Mouse (Mus musculus): ENCODE measurements at regions not wholly inside any gene's neighbourhood (a gene's known extent, or its start where the extent isn't known, plus 50 kb on each side); places are given as distances from the start of the nearest gene placed in this dataset.

DNA sequence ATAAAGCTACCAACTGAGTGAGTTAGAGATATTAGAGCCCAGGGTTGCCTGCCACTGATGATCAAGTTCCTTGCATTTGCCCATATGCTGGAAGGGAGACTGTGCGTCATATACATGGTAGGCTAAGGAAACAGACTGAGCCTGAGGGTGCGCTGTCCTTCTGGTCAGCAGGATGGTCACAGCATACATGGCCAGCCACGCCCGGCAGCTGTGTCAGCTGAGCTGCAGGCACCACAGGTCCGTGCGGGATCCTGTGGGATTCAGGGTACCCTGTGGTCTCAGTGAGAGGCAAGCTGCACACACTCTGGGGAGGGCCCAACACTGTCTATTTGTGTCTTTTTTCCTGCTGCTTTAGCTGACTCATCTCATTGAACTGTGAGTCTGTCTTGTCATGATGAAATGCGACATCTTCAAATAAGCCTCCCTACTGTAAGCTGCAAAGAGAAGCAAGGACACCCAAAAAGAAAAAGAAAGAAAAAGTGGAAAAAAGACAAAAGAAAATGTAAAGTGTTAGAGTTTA, 131.3 kb upstream of the Fmo9 start:
- Histone ChIP-seq H3K9me3 (replicated peaks) (no peaks in the 10 kb centered on the region), H3K4me2 (no peak overlapping the region), H3K36me3 (no peaks in the 10 kb centered on the region), H3K27ac (no peak overlapping the region), H3K9ac (no peak overlapping the region), H3K4me3 (replicated peaks) (no peak overlapping the region), H3K4me1 (no peaks in the 10 kb centered on the region), H3K27me3 (no peaks in the 10 kb centered on the region)
- no peak for ATAC-seq (replicated peaks; ENCODE audit: low FRiP score)
- 80% methylated on average over 7 of the region's 7 CpGs for WGBS

DNA sequence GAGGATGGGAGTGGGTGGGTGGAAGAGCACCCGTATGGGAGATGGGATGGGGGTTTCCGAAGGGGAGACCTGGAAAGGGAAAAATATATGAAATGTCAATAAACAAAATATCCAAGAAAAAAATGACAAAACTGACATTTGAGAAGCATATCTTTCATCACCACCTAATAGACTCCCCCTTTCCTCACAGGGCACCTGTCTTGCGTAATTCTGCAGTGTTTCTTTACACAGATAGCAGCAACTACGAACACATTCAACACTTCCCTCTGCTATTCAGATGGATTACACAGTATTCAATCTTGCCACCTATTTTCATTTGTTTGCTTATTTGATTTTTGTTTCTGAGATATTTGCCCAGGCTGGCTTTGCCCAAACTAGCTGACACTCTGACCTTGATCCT, 136.3 kb upstream of the Fmo9 start:
- no peak for ATAC-seq (replicated peaks; ENCODE audit: low FRiP score)
- H3K9ac ChIP-seq = no peak overlapping the region
- H3K4me2 ChIP-seq = no peak overlapping the region
- no peaks in the 10 kb centered on the region for H3K36me3 ChIP-seq
- H3K9me3 ChIP-seq (replicated peaks) = no peaks in the 10 kb centered on the region
- no peak overlapping the region for H3K4me3 ChIP-seq (replicated peaks)
- no peak overlapping the region for H3K27ac ChIP-seq
- H3K27me3 ChIP-seq = no peaks in the 10 kb centered on the region
- 95% methylated on average over 4 of the region's 4 CpGs for WGBS
- H3K4me1 ChIP-seq = no peaks in the 10 kb centered on the region

DNA sequence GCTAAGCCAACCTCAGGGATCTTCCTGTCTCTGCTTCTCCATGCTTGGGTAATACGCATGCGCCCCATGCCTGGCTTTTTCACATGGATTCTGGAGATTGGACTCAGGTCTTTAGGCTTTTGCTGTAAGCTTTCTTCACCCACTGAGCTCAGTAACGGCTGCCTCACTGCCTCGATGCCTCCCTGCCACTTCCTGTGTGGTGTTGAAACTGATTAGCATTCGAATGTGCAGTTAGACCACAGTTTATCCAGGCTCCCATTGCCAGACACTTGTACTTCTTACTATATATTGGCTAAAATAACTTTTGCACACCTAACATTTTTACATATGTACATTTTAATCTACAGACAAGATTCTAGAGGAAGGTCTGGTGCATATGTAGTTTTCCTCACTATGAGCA, 137.0 kb upstream of the Fmo9 start:
- Histone ChIP-seq H3K27ac (no peak overlapping the region), H3K4me3 (replicated peaks) (no peak overlapping the region), H3K27me3 (no peaks in the 10 kb centered on the region), H3K4me2 (no peak overlapping the region), H3K4me1 (no peaks in the 10 kb centered on the region), H3K9me3 (replicated peaks) (no peaks in the 10 kb centered on the region), H3K9ac (no peak overlapping the region), H3K36me3 (no peaks in the 10 kb centered on the region)
- no peak for ATAC-seq (replicated peaks; ENCODE audit: low FRiP score)
- WGBS = 69% methylated on average over 5 of the region's 5 CpGs

DNA sequence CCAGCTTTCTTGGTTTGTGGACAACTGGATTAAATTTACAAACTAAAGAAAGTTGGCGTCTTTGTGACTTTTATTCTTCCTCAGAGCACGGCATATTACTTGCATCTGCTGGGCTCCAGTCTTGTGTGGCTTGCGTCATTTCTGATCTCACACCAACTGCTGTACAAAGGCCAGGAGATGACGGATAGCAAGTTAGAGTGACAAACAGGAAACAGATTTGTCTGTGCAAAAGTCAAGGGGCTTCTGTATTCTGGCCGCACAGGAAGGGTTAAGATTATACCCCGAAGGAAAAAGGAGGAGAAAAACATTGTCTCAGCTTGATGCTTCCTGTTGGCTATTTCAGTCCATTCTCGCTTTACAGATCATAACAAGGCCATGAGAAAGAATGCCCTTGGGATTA, 137.8 kb upstream of the Fmo9 start:
- no peak for ATAC-seq (replicated peaks; ENCODE audit: low FRiP score)
- WGBS = 58% methylated on average over 7 of the region's 7 CpGs

DNA sequence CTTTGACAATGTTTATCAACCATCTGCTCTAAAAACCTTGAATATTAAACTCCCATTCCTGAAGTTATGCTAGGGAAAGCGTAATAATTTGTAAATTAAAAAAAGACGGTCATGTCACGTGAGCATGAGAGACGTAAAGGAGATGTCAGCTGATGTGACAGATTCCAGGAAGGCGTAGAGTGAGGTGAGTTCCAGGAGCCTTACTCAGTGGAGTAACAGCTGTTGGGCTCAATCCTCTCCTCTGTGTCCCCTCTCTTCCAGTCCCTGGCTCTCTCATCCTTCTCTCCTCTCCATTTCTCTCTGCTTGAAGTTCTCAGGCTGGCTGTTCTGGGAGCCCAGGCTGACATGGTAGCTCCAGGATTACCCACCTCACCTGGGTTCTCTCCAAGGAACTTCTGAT, 138.4 kb upstream of the Fmo9 start:
- 96% methylated on average over 5 of the region's 5 CpGs for WGBS
- Histone ChIP-seq H3K27me3 (no peaks in the 10 kb centered on the region), H3K4me1 (no peaks in the 10 kb centered on the region), H3K9me3 (replicated peaks) (no peaks in the 10 kb centered on the region), H3K4me2 (no peak overlapping the region), H3K4me3 (replicated peaks) (no peak overlapping the region), H3K27ac (no peak overlapping the region), H3K9ac (no peak overlapping the region), H3K36me3 (no peaks in the 10 kb centered on the region)
- no peak for ATAC-seq (replicated peaks; ENCODE audit: low FRiP score)

More for the DNA sequence above, 137.8 kb upstream of the Fmo9 start:
- no peak overlapping the region for H3K4me3 ChIP-seq (replicated peaks)
- H3K36me3 ChIP-seq = no peaks in the 10 kb centered on the region
- no peaks in the 10 kb centered on the region for H3K27me3 ChIP-seq
- no peak overlapping the region for H3K4me2 ChIP-seq
- no peaks in the 10 kb centered on the region for H3K4me1 ChIP-seq
- no peak overlapping the region for H3K9ac ChIP-seq
- peak overlapping the region; percentile 24; the same call in 1 of the 2 replicates for H3K27ac ChIP-seq
- H3K9me3 ChIP-seq (replicated peaks) = no peaks in the 10 kb centered on the region

DNA sequence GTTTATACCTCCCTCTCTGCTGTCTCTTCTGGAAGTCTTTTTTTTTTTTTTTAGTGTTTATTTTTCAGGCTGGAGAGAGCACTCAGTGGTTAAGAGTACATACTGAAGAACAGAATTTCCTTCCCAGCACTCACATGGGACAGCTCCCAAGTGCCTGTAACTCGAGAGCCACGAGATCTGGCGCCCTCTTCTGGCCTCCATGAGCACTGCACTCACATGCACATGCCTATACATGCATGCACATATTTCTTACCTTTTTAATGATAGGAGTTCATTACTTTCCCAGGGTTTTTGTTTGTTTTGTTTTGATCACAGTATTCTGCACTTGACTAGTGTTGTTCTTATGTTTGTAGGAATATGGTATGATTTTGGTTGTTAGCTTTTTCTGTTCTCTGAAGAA, 139.5 kb upstream of the Fmo9 start:
- H3K27me3 ChIP-seq = no peaks in the 10 kb centered on the region
- no peak overlapping the region for H3K27ac ChIP-seq
- no peak overlapping the region for H3K4me2 ChIP-seq
- H3K9ac ChIP-seq = no peak overlapping the region
- no peaks in the 10 kb centered on the region for H3K4me1 ChIP-seq
- H3K4me3 ChIP-seq (replicated peaks) = no peak overlapping the region
- 39% methylated on average over 3 of the region's 3 CpGs for WGBS
- no peaks in the 10 kb centered on the region for H3K36me3 ChIP-seq
- no peak for ATAC-seq (replicated peaks; ENCODE audit: low FRiP score)
- H3K9me3 ChIP-seq (replicated peaks) = no peaks in the 10 kb centered on the region

DNA sequence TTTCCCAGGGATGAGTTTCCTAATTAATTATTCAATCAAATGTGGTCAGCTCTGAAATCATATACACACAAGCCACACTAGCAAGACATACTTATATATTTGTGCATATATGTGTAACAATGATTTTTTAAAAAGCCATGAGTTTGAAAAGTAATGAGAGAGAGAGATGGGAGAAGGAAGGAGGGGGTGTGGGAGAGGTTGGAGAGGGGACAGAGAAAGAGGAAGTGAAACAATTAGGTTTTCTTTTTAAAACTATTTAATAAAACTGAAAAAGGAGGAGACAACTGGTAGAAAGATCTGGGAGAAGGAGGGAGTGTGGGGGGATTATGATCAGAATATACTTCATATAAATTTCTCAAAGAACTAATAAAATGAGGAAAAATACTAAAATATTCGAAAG, 155.7 kb upstream of the Fmo9 start:
- H3K36me3 ChIP-seq = no peaks in the 10 kb centered on the region
- no peak overlapping the region for H3K4me3 ChIP-seq (replicated peaks)
- 82% methylated on average over 1 of the region's 1 CpGs for WGBS
- no peak overlapping the region for H3K27ac ChIP-seq
- no peak for ATAC-seq (replicated peaks; ENCODE audit: low FRiP score)
- H3K27me3 ChIP-seq = no peaks in the 10 kb centered on the region
- no peak overlapping the region for H3K9ac ChIP-seq
- no peaks in the 10 kb centered on the region for H3K4me1 ChIP-seq
- H3K4me2 ChIP-seq = no peak overlapping the region
- no peaks in the 10 kb centered on the region for H3K9me3 ChIP-seq (replicated peaks)

DNA sequence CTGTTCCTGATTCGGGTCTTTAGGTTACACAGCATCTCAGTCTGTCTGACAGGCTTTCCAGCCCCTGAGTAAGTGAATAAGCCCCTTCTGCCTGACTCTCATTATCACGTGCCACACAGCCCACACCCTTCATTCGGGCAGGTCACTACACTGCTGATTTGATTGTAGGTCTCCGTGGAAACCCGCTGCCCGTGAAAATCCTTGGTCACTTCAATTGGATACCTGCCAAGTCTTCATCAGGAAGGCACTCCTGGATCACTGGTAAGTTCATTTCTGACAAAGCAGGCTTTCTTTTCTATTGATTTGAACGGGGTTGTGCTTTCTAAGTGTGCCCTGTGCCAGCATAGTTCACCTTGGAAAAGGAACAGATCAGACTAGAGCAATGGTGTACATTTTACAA, 158.2 kb upstream of the Fmo9 start:
- Histone ChIP-seq H3K27me3 (no peaks in the 10 kb centered on the region), H3K9ac (no peak overlapping the region), H3K4me2 (no peak overlapping the region), H3K36me3 (no peaks in the 10 kb centered on the region), H3K9me3 (replicated peaks) (no peaks in the 10 kb centered on the region), H3K4me1 (peaks cover 6% of the 10 kb centered on the region; the same call in 1 of the 2 replicates), H3K27ac (no peak overlapping the region), H3K4me3 (replicated peaks) (no peak overlapping the region)
- WGBS = 45% methylated on average over 7 of the region's 7 CpGs
- ATAC-seq (replicated peaks; ENCODE audit: low FRiP score) = no peak

DNA sequence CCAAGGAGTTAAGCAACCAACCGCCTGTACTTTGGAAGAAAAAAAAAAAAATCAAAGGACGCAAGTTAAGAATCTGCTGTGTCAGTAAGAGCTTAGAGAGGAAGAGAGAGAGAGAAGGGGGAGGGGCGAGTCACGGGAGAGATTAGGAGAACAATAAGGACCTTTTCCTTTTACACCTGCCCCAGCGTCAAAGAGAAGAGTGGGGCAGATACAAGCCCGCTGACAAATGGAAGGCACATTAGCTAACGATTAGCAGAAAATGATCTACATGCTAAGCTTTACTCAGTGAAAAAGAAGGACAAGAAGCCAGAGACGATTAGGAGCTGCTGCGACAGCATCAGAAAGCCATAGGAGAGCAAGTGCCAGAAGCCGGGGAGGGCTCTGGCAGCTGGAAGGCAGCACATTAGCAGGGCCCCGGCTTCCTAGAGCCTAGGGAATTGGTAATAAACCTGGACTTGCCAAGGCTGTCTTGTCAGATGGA, 157.8 kb upstream of the Fam78b start:
- Histone ChIP-seq H3K36me3 (no peaks in the 10 kb centered on the region), H3K27ac (no peak overlapping the region), H3K27me3 (no peaks in the 10 kb centered on the region), H3K4me2 (peak overlapping the region; percentile 50), H3K4me1 (peaks cover 6% of the 10 kb centered on the region; the same call in 1 of the 2 replicates), H3K9me3 (replicated peaks) (no peaks in the 10 kb centered on the region), H3K9ac (no peak overlapping the region), H3K4me3 (replicated peaks) (peak overlapping the region; percentile 24)
- WGBS = 2% methylated on average over 11 of the region's 11 CpGs
- ATAC-seq (replicated peaks; ENCODE audit: low FRiP score) = no peak; the same call in 1 of the 2 replicates

DNA sequence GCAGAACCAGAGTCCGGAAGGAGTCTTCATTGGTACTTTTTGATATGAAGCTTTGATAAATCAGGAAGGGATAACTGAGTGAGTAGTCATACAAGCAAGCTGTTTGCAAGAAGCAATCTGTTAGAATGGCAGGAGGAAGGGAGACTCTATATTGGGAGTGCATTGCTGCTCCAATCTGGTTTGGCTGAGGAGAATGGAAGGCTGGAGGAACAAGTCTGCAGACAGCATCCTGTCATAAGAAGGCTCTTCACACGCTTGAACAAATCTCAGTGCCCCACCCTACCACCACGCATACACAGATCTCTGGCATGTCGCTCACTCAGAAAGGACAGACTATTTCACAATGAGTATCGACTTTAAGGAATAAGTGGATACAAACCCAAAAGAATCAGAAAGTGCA, 154.7 kb upstream of the Fam78b start:
- Histone ChIP-seq H3K36me3 (no peaks in the 10 kb centered on the region), H3K27ac (no peak overlapping the region), H3K9ac (no peak overlapping the region), H3K4me3 (replicated peaks) (no peak overlapping the region), H3K4me2 (no peak overlapping the region), H3K9me3 (replicated peaks) (no peaks in the 10 kb centered on the region), H3K4me1 (peaks cover 6% of the 10 kb centered on the region; the same call in 1 of the 2 replicates), H3K27me3 (no peaks in the 10 kb centered on the region)
- ATAC-seq (replicated peaks; ENCODE audit: low FRiP score) = no peak
- WGBS = 88% methylated on average over 5 of the region's 5 CpGs

DNA sequence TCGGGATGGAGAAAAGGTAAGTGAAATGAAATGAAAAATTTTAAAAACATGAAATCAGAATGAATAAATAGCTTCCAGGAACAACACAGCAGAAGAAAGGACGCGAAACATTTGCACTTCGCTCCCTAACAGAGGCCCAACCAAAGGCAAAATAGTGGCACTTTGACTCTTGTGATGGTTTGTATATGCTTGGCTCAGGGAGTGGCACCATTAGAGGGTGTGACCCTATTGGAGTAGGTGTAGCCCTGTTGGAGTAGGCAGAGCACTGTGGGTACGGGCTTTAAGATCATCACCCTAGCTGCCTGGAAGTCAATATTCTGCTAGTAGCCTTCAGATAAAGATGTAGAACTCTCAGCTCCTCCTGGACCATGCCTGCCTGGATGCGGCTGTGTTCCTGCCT, 154.0 kb upstream of the Fam78b start:
- WGBS = 95% methylated on average over 6 of the region's 6 CpGs
- ATAC-seq (replicated peaks; ENCODE audit: low FRiP score) = no peak
- no peak overlapping the region for H3K4me2 ChIP-seq

DNA sequence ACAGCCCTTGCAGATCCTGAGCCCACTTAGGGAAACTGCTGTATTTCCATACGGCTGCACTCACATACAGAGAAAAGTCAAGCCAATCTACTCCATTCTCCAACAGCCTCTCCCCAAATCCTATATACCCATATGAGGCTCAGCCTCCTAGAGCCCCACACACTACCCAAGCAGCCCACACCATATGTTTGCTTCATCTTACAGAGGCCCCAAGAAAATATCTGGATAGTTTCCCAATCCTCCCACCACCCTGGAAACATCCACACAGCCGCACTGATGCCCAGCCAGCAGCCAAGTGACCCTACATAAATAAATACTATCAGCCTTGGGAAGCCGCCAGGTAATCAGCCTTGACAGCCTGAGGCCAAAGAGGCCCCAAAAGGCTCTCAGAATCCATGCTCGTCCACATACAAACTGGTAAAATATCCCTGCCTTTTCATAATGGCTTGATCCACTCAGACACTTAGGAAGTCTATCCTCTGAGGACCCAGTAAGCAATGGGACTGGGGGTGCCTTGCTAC, 153.1 kb upstream of the Fam78b start:
- no peaks in the 10 kb centered on the region for H3K9me3 ChIP-seq (replicated peaks)
- no peak for ATAC-seq (replicated peaks; ENCODE audit: low FRiP score)
- H3K4me3 ChIP-seq (replicated peaks) = no peak overlapping the region
- H3K4me2 ChIP-seq = no peak overlapping the region
- H3K36me3 ChIP-seq = no peaks in the 10 kb centered on the region
- no peak overlapping the region for H3K9ac ChIP-seq
- no peaks in the 10 kb centered on the region for H3K27me3 ChIP-seq
- WGBS = 49% methylated on average over 4 of the region's 4 CpGs
- H3K4me1 ChIP-seq = peaks cover 4% of the 10 kb centered on the region; the same call in 1 of the 2 replicates
- no peak overlapping the region for H3K27ac ChIP-seq

More for the DNA sequence above, 154.0 kb upstream of the Fam78b start:
- no peak overlapping the region for H3K9ac ChIP-seq
- H3K36me3 ChIP-seq = no peaks in the 10 kb centered on the region
- H3K27ac ChIP-seq = no peak overlapping the region
- H3K9me3 ChIP-seq (replicated peaks) = no peaks in the 10 kb centered on the region
- H3K4me3 ChIP-seq (replicated peaks) = no peak overlapping the region
- H3K27me3 ChIP-seq = no peaks in the 10 kb centered on the region
- peaks cover 6% of the 10 kb centered on the region; the same call in 1 of the 2 replicates for H3K4me1 ChIP-seq

DNA sequence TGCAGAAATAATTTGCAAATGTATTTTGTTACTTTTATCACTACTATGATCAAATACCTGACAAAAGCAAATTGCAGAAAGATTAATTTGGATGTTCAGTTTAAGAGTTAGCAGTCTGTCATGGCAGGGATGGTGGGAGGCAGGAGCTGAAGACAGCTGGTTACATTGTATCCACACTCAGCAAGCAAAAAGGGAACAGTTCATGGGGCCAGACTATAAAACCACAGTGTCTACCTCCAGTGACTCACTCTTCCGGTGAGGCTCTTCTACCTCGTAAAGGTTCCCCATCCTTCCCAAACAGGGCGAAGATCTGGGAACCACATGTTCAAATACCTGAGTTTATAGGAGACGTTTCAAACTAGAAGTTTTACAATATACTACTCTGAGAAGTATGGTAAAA, 145.2 kb upstream of the Fam78b start:
- Histone ChIP-seq H3K4me2 (no peak overlapping the region), H3K9me3 (replicated peaks) (no peaks in the 10 kb centered on the region), H3K36me3 (no peaks in the 10 kb centered on the region), H3K4me1 (no peaks in the 10 kb centered on the region), H3K27me3 (no peaks in the 10 kb centered on the region), H3K27ac (no peak overlapping the region), H3K4me3 (replicated peaks) (no peak overlapping the region), H3K9ac (no peak overlapping the region)
- 77% methylated on average over 4 of the region's 4 CpGs for WGBS
- no peak for ATAC-seq (replicated peaks; ENCODE audit: low FRiP score)

Data from kidney, embryonic 15.5 days (tissue).